Mouse (Mus musculus) WW6 (cell line): Measurements from ENCODE around the gene Ergic2.

Experiments
- DNase-seq: peaks from one replicate; pipeline ENCODE4 v3.0.0-alpha.2; 2013; ENCODE audit warnings: low read depth, low spot score

Gene Ergic2

GRCm38 (mm10) chr6:148211897-148212680, at the start of gene Ergic2:
Ergic2 (minus strand) TSS chr6:148212374.
- DNase-seq: peak; percentile 97

GRCm38 (mm10) chr6:148260729-148261101, 48.5 kb upstream of the Ergic2 start:
- no peak for DNase-seq

GRCm38 (mm10) chr6:148259979-148260728, 48.0 kb upstream of the Ergic2 start:
- no peak for DNase-seq

GRCm38 (mm10) chr6:148259074-148259473, 46.9 kb upstream of the Ergic2 start:
- DNase-seq: no peak

GRCm38 (mm10) chr6:148257805-148258204, 45.6 kb upstream of the Ergic2 start:
- no peak for DNase-seq

GRCm38 (mm10) chr6:148256109-148256508, 43.9 kb upstream of the Ergic2 start:
- no peak for DNase-seq

GRCm38 (mm10) chr6:148255395-148256053, 43.4 kb upstream of the Ergic2 start:
- no peak for DNase-seq

GRCm38 (mm10) chr6:148249221-148249620, 37.0 kb upstream of the Ergic2 start:
- no peak for DNase-seq

- peak; percentile 9 for DNase-seq
Observed at GRCm38 (mm10) chr6:148248625-148249024, 36.5 kb upstream of the Ergic2 start.

GRCm38 (mm10) chr6:148246544-148246943, 34.4 kb upstream of the Ergic2 start:
- no peak for DNase-seq

- DNase-seq: no peak
Observed at GRCm38 (mm10) chr6:148244836-148245235, 32.7 kb upstream of the Ergic2 start.

- DNase-seq: no peak
Observed at GRCm38 (mm10) chr6:148242304-148242703, 30.1 kb upstream of the Ergic2 start.

GRCm38 (mm10) chr6:148241685-148242084, 29.5 kb upstream of the Ergic2 start:
- no peak for DNase-seq

- no peak for DNase-seq
Observed at GRCm38 (mm10) chr6:148239311-148239710, 27.1 kb upstream of the Ergic2 start.

- no peak for DNase-seq
Observed at GRCm38 (mm10) chr6:148237453-148237852, 25.3 kb upstream of the Ergic2 start.

- DNase-seq: no peak
Observed at GRCm38 (mm10) chr6:148234105-148234828, 22.1 kb upstream of the Ergic2 start.

GRCm38 (mm10) chr6:148227542-148227941, 15.4 kb upstream of the Ergic2 start:
- DNase-seq: no peak

- DNase-seq: no peak
Observed at GRCm38 (mm10) chr6:148222686-148223085, 10.5 kb upstream of the Ergic2 start.

- no peak for DNase-seq
Observed at GRCm38 (mm10) chr6:148218235-148219076, 6.3 kb upstream of the Ergic2 start.

GRCm38 (mm10) chr6:148216752-148217151, 4.6 kb upstream of the Ergic2 start:
- DNase-seq: no peak

GRCm38 (mm10) chr6:148214765-148215164, 2.6 kb upstream of the Ergic2 start:
- DNase-seq: peak; percentile 33
